Mouse (Mus musculus) erythroblast, embryonic 14.5 days (primary cell): ENCODE data around the gene Usp8. TPM values are rescaled to one million over a fixed set of nuclear protein-coding genes. Genes with fewer than 3 reads are reported as not detected.

ENCODE experiments used
- H3K27me3 ChIP-seq: 2 replicates; pipeline ENCODE4 v1.6.1; 2012; ENCODE audit warnings: inconsistent platforms; ENCODE audit not compliant: control insufficient read depth
- H3K36me3 ChIP-seq: 2 replicates; pipeline ENCODE4 v1.6.1; 2012; ENCODE audit warnings: mild to moderate bottlenecking, inconsistent platforms; ENCODE audit not compliant: control insufficient read depth
- H3K4me1 ChIP-seq: 2 replicates; pipeline ENCODE4 v1.6.1; 2012; ENCODE audit warnings: inconsistent platforms; ENCODE audit not compliant: control insufficient read depth
- H3K4me3 ChIP-seq: replicated peaks from 2 replicates; pipeline ENCODE3; 2012; ENCODE audit warnings: moderate library complexity, mild to moderate bottlenecking, inconsistent platforms
- H3K9me3 ChIP-seq: 2 replicates; pipeline ENCODE4 v1.6.1; 2012; ENCODE audit warnings: low read length, inconsistent platforms, mixed read lengths; ENCODE audit not compliant: control insufficient read depth
- GATA1 ChIP-seq: IDR thresholded peaks from 2 replicates; pipeline ENCODE4 v1.6.1; 2012; ENCODE audit warnings: low read length, inconsistent platforms, mixed read lengths
- TAL1 ChIP-seq: IDR thresholded peaks from 3 replicates; pipeline ENCODE4 v1.6.1; 2012; ENCODE audit warnings: low read length, inconsistent platforms, mixed read lengths
- polyA plus RNA-seq: library from polyadenylated mRNA; stranded (reverse); fragments of >175 nt; gene quantifications from 2 replicates; pipeline ENCODE4 v1.2.3, GENCODE M21; 2012

Usp8 gene
- 0.73 and 0.85 TPM in 2 replicates for polyA plus RNA-seq

DNA sequence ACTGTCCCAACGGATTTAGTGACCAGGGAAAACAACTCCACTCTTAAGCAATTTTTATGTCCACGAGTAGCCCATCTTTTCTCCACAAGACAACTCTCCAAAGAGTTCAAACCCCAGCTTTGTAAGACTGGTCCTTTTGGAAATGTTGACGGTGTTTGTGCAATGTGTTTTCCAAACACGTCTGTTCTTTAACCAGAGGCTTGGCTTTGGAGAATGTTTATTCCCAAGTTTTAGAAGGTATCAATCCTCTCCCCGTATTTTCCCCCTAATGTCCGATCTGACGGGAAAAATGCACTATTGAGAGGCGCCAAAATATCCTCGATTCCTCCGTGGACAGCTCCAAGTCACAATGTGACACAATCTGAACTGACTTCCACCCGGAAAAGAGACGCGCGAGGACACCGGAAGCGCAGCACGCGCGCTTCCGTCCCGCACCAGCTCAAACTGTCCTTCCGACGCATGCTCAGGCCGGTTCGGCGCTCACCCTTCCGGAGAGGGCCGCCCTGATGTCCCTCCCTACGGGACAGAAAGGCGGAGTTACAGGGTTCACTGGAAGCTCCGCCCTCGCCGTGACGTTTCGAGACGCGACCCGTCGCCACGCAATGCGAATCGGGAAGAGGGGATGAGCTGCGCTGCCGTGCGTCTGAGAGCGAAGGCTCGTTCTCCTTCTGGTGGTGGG is at the start of gene Usp8:
Gene Usp8, plus strand, starts transcription at position 570 of the 679 bp plus-strand sequence.
- H3K27me3 ChIP-seq: peaks cover 16% of the 10 kb centered on the region
- no peak for TF ChIP-seq TAL1
- no peak for TF ChIP-seq GATA1
- H3K4me1 ChIP-seq: peaks cover 24% of the 10 kb centered on the region
- peaks cover 2% of the 10 kb centered on the region for H3K36me3 ChIP-seq
- H3K4me3 ChIP-seq: peak within 1 kb of the TSS; percentile 74
- no peaks in the 10 kb centered on the region for H3K9me3 ChIP-seq

DNA sequence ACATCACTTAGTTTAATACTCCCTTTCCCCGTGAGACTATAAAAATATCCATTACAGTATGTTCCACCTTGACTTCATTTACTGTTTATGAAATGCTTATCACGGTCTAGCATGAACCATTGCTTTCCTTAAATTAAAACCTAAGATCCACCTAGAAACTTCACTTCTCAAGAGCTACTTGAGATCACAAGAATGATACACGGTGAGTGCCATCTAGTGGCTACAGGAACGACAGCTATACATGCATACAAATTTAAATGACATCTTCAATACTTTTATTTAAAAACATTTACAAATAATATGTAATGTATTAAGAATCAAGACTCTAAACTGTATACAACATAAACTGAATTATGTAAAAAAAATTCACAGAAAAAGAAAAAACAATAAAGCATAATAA is 43.6 kb upstream of the Usp8 start:
- TF ChIP-seq GATA1 (no peak), TAL1 (no peak)
- Histone ChIP-seq H3K27me3 (no peaks in the 10 kb centered on the region), H3K9me3 (no peaks in the 10 kb centered on the region), H3K4me1 (peaks cover 4% of the 10 kb centered on the region), H3K36me3 (peaks cover 3% of the 10 kb centered on the region), H3K4me3 (no peak overlapping the region)

DNA sequence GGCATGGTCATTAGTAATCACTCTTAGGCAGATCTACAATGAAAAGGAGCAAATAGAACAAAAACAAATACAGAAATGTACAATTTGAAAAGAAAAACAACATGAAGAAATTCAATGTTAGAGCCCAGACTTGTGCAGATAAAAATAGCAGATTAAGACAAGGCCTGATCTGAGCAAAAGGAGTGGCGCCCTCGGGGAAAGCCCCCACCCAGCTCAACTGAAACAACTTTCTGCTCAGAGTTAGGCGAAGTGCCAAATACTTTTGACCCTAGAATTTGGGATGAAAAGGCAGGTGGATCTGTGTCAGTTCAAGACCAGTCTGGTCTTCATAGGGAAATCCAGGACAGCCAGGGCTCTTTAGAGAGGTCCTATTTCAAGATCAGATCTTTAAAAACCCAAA is 41.1 kb upstream of the Usp8 start:
- peaks cover 5% of the 10 kb centered on the region for H3K4me1 ChIP-seq
- H3K36me3 ChIP-seq: peaks cover 3% of the 10 kb centered on the region
- TF ChIP-seq GATA1: no peak
- TF ChIP-seq TAL1: no peak
- H3K27me3 ChIP-seq: no peaks in the 10 kb centered on the region
- H3K4me3 ChIP-seq: no peak overlapping the region
- H3K9me3 ChIP-seq: no peaks in the 10 kb centered on the region

DNA sequence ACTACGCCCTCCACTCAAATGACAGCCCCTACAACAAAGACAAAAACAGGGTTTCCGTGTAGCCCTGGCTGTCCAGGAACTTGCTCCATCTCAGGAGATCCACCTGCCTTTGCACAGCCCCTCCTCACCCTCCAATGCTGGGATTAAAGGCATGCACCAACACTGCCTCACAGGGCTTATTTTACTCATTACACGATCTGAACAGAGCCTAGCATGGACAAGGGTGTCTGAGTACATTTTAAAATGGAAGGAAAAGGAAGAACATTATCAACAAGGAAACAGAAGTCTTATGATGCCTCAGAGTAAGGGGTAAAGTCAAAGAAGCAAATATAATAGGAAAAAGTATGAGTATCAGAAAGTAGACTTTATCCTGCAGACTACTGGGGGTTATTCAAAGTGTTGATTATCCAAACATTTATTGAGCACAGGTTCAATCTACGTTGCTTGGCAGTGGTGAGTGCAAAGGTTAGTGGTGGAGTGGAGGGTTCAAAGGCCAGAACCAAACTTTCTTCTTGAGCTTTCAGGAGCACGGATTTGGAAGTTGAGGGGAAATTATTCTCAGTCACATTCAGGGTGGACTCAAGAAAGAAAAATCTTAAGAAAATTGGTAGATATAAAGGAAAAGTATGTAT is 38.4 kb upstream of the Usp8 start:
- Histone ChIP-seq H3K9me3 (no peaks in the 10 kb centered on the region), H3K27me3 (no peaks in the 10 kb centered on the region), H3K4me3 (no peak overlapping the region), H3K36me3 (peaks cover 3% of the 10 kb centered on the region), H3K4me1 (peaks cover 24% of the 10 kb centered on the region)
- TF ChIP-seq GATA1 (no peak), TAL1 (no peak)

DNA sequence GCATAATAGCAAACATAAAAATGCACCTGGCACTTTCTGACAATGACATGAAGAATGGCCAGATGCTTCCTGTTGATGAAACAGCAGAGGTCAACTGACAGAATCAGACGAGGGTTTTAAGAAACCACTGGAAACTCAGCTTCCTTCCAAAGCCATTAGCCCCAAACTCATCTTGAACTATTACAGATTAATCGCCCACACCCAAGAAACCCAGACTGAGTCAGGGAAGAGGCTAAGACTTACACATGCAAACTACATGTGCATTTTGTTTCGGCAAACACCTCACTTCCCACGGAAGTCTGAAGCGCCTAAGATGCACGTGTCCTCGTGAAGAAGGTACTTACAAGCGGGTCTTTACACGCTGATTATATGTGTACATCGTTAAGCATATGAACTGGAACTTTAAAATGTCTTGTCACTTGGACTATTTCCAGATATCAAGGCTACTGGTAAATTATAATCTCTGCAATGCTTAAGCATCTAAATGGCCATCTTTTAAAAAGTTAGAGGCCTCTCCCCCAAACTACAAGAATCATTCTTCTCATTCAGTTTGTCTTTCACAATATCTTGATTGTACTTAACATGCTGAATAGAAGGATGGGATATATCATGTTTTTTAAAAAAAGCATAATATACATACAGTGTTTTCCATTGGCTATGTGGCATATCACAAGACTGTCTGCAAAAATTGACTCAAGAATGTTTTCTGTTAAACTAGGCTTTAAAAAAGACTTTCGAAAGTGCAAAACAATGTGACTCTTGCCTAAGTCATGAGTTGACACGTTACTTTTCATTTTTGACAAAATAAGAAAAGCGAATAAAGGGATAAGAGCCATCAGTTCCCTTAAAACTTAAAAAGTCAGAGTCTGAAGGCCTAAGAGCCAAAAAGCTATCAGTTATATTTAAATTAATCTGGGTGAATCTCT is 33.5 kb upstream of the Usp8 start:
- H3K9me3 ChIP-seq: no peaks in the 10 kb centered on the region
- no peaks in the 10 kb centered on the region; the same call in none of the 2 replicates for H3K36me3 ChIP-seq
- H3K27me3 ChIP-seq: no peaks in the 10 kb centered on the region
- TF ChIP-seq TAL1: no peak
- TF ChIP-seq GATA1: no peak
- H3K4me3 ChIP-seq: peak overlapping the region; percentile 95
- H3K4me1 ChIP-seq: peaks cover 42% of the 10 kb centered on the region

DNA sequence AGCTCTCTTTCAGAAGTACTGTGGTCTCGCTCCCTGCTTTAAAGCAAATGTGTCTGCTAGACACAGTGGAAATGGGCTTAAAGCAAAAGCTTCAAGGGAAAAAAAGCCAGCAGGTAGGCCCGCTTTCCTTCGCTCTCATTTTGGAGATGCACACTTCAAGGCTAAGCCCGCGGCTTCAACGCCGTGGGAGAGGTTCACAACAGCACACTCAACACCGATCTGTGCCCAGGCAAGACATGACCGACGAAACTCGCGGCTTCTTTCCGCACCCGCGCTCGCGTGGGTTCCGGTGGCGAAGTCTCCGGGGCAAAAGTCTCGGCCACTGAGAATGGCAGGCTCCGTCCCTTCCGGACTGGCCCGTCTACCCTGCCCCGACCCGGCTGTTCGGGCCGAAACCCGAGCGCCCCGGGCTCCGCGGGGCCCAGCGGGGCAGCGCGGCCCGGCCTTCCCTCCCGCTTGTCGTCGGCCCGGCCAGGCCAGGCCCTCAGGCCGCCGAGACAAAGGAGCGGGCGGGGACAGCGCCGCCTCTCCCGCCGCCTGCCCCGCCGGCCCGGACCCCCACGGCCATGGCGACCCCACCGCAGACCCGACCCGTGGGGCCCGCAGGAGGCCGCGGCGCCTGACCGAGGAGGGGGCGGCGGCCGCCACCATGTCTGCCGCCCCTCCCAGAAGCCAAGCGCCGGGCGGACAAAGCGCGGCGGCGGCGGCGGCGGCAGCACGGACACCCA is 32.5 kb upstream of the Usp8 start:
- Histone ChIP-seq H3K27me3 (no peaks in the 10 kb centered on the region), H3K4me1 (peaks cover 42% of the 10 kb centered on the region), H3K36me3 (no peaks in the 10 kb centered on the region; the same call in none of the 2 replicates), H3K4me3 (peak overlapping the region; percentile 95), H3K9me3 (no peaks in the 10 kb centered on the region)
- no peak for TF ChIP-seq TAL1
- TF ChIP-seq GATA1: no peak

DNA sequence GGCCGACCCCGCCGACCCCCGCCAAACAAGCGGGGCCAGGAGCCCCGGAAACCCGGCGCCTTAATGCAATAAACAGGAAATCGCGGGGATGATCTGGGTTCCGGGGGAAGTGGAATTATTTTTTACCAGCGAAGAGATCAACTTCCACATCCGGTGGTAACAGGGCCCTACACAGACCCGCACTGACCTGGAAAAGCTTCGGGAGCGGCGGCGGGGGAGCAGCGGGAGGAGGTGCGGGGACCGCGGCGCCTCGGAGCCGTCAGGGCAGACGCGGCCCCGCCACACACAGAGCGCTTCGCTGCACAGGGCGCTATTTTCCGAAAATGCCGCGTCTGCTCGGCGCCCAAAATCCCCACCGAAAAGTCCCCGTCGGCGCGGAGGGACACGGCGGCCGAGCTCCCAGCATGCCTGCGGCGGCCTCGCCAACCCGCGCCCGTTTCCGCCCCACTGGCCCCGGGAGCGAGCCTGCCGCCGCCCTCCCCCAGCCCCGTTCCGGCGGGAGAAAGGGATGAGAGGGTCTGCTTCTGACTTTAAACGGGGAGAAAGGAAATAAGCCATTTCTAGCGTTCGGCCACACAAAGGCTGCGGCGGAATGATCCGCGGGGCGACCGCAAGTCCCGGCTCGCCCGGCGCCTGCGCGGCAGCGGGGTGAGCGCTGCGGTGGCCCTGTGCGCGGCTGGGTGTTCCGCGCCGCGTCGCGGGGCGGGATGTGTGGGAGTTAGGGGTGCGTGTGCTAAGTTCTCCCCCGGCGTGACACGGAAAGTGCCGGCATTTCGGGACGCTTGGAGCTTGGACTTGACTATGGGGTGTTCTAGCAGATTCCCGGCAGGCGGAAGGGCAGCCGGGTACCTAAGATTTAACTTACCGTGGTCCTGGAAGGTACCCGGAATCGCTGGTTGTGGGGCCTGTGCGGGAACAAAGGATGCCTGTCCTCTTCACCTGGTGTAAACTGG is 31.7 kb upstream of the Usp8 start:
- TF ChIP-seq TAL1: no peak
- TF ChIP-seq GATA1: no peak
- Histone ChIP-seq H3K9me3 (no peaks in the 10 kb centered on the region), H3K27me3 (no peaks in the 10 kb centered on the region), H3K4me3 (peak overlapping the region; percentile 95), H3K36me3 (no peaks in the 10 kb centered on the region; the same call in none of the 2 replicates), H3K4me1 (peaks cover 42% of the 10 kb centered on the region)

DNA sequence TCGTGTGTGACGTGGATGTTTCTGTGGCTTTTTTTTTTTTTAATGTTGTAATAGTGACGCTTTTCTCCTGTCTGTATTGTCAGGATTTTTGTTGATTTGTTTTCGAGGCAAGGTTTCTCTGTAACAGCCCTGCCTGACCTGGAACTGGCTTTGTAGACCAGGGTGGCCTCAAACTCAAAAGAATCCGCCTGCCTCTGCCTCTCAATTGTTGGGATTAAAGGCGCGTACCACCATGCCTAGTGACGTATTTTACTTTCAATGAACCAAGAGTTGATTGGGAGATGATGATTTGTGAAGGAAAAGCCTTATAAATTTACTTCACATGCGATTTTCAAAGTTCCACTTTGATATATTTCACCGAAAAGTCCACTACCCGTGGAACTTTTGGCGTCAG is 31.0 kb upstream of the Usp8 start, which contains the start of gene Gabpb1:
Gene Gabpb1, minus strand, starts transcription at position 216 of the 394 bp plus-strand sequence.
- Histone ChIP-seq H3K9me3 (no peaks in the 10 kb centered on the region), H3K4me3 (peak within 1 kb of the TSS; percentile 95), H3K27me3 (no peaks in the 10 kb centered on the region), H3K36me3 (no peaks in the 10 kb centered on the region; the same call in none of the 2 replicates), H3K4me1 (peaks cover 42% of the 10 kb centered on the region)
- TF ChIP-seq GATA1 (no peak), TAL1 (no peak)
